Mouse (Mus musculus) gonadal fat pad, adult 2 months (tissue): Measurements from ENCODE around the gene Cfap43. TPM values are rescaled to one million over a fixed set of nuclear protein-coding genes. Genes with fewer than 3 reads are reported as not detected.

Experiments used
- DNase-seq: peaks from one replicate; pipeline ENCODE4 v3.0.0-alpha.2; 2012; ENCODE audit warnings: low read depth
- polyA plus RNA-seq: library from polyadenylated mRNA; depleted of rRNA; stranded (reverse); fragments of >200 nt; gene quantifications from 2 replicates; pipeline ENCODE4 v1.2.3, GENCODE M21; 2012; rRNA removed

Cfap43 gene
- polyA plus RNA-seq, 1 experiment = 1.00 TPM

- no peak for DNase-seq
Measured at GRCm38 (mm10) chr19:47713457-47713856, 205.6 kb downstream of the Cfap43 start.

- no peak for DNase-seq
Measured at GRCm38 (mm10) chr19:47710376-47710775, 208.7 kb downstream of the Cfap43 start.

GRCm38 (mm10) chr19:47705772-47706309, 213.2 kb downstream of the Cfap43 start:
- no peak for DNase-seq

GRCm38 (mm10) chr19:47705080-47705771, 213.9 kb downstream of the Cfap43 start:
- DNase-seq = no peak

- DNase-seq = no peak
Measured at GRCm38 (mm10) chr19:47700509-47700908, 218.6 kb downstream of the Cfap43 start.

- DNase-seq = no peak
Measured at GRCm38 (mm10) chr19:47699743-47700142, 219.3 kb downstream of the Cfap43 start.

GRCm38 (mm10) chr19:47698266-47698665, 220.8 kb downstream of the Cfap43 start:
- DNase-seq = no peak

GRCm38 (mm10) chr19:47697067-47697466, 222.0 kb downstream of the Cfap43 start:
- no peak for DNase-seq

GRCm38 (mm10) chr19:47696411-47696810, 222.7 kb downstream of the Cfap43 start:
- no peak for DNase-seq

GRCm38 (mm10) chr19:47695725-47696124, 223.4 kb downstream of the Cfap43 start:
- DNase-seq = no peak

- DNase-seq = no peak
Measured at GRCm38 (mm10) chr19:47691994-47692393, 227.1 kb downstream of the Cfap43 start, which contains the start of gene Col17a1. Gene Col17a1 (minus strand): TSS chr19:47692094.

- no peak for DNase-seq
Measured at GRCm38 (mm10) chr19:47689592-47689991, 229.5 kb downstream of the Cfap43 start.

Other genes starting within 250 kb of the Cfap43 start
- 7.9 and 8.3 TPM in 2 replicates for gene Col17a1, start 227.2 kb downstream of the Cfap43 start, polyA plus RNA-seq
- 55.3 and 66.8 TPM in 2 replicates for gene Sfr1, start 187.6 kb downstream of the Cfap43 start, polyA plus RNA-seq
- 24.8 and 31.3 TPM in 2 replicates for gene Gsto1, start 64.3 kb downstream of the Cfap43 start, polyA plus RNA-seq
- gene Gsto2, start 53.8 kb downstream of the Cfap43 start, polyA plus RNA-seq = 1.5 and 2.5 TPM in 2 replicates
- gene Itprip, start within 50 bp of the Cfap43 start, polyA plus RNA-seq = 2.4 and 4.0 TPM in 2 replicates
- gene Cfap58, start 18.4 kb upstream of the Cfap43 start, polyA plus RNA-seq = 0.26 and 0.27 TPM in 2 replicates